Mouse (Mus musculus) limb, embryonic 14.5 days (tissue): ENCODE measurements at regions not wholly inside any gene's neighbourhood (a gene's known extent, or its start where the extent isn't known, plus 50 kb on each side); places are given as distances from the start of the nearest gene placed in this dataset.
A peak's percentile ranks its signal among the peaks of the same experiment; 100 is the strongest.

Source experiments
- ATAC-seq: fragments of 200-750 bp; cut with Nextera tagmentation; 2 replicates; pipeline ENCODE4 v1.8.0; 2017; ENCODE audit warnings: low read depth, moderate number of reproducible peaks, moderate TSS enrichment; ENCODE audit not compliant: low FRiP score
- DNase-seq: peaks from one replicate; pipeline ENCODE4 v3.0.0-alpha.2; 2015; ENCODE audit warnings: low spot score
- H3K27ac ChIP-seq: fragments of 300-500 bp; sonication (generic); replicated peaks from 2 replicates; pipeline ENCODE4 v1.5.1; 2014; ENCODE audit warnings: low read depth, mild to moderate bottlenecking, low read length, moderate library complexity, mixed read lengths
- H3K27me3 ChIP-seq: fragments of 300-500 bp; sonication (generic); 2 replicates; pipeline ENCODE4 v1.6.1; 2014; ENCODE audit warnings: low read length, mixed read lengths; ENCODE audit not compliant: control insufficient read depth, insufficient read depth
- H3K36me3 ChIP-seq: fragments of 300-500 bp; sonication (generic); 2 replicates; pipeline ENCODE4 v1.6.1; 2014; ENCODE audit warnings: mild to moderate bottlenecking, low read length, moderate library complexity, mixed read lengths; ENCODE audit not compliant: control insufficient read depth, insufficient read depth
- H3K4me1 ChIP-seq: fragments of 300-500 bp; sonication (generic); 2 replicates; pipeline ENCODE4 v1.6.1; 2014; ENCODE audit warnings: antibody characterized with exemption, low read length, mixed read lengths; ENCODE audit not compliant: control insufficient read depth, insufficient read depth
- H3K4me2 ChIP-seq: fragments of 300-500 bp; sonication (generic); replicated peaks from 2 replicates; pipeline ENCODE4 v1.6.1; 2014; ENCODE audit warnings: low read depth, mild to moderate bottlenecking, low read length, moderate library complexity; ENCODE audit not compliant: severe bottlenecking
- H3K4me3 ChIP-seq: fragments of 300-500 bp; sonication (generic); replicated peaks from 2 replicates; pipeline ENCODE4 v1.5.1; 2014; ENCODE audit warnings: low read length
- H3K9ac ChIP-seq: fragments of 300-500 bp; sonication (generic); 2 replicates; pipeline ENCODE4 v1.6.1; 2014; ENCODE audit warnings: mild to moderate bottlenecking, low read depth, low read length, moderate library complexity; ENCODE audit not compliant: severe bottlenecking
- H3K9me3 ChIP-seq: fragments of 300-500 bp; sonication (generic); 2 replicates; pipeline ENCODE4 v1.6.1; 2016; ENCODE audit warnings: low read length; ENCODE audit not compliant: control insufficient read depth
- POLR2A ChIP-seq: fragments of 200-500 bp; IDR thresholded peaks from 2 replicates; pipeline ENCODE4 v1.8.0; 2012; ENCODE audit warnings: inconsistent platforms, mild to moderate bottlenecking, moderate library complexity, borderline replicate concordance; ENCODE audit not compliant: insufficient read depth, insufficient read length; ENCODE audit errors: extremely low read depth
- WGBS: fragments of 180-500 bp; shearing (Covaris S2); extraction: QIAGEN DNeasy Blood & Tissue Kit; methylation state at CpG from one replicate; pipeline ENCODE4 v1.1.7; 2014; 5-methylcytosine and 5-hydroxymethylcytosine counted together

DNA sequence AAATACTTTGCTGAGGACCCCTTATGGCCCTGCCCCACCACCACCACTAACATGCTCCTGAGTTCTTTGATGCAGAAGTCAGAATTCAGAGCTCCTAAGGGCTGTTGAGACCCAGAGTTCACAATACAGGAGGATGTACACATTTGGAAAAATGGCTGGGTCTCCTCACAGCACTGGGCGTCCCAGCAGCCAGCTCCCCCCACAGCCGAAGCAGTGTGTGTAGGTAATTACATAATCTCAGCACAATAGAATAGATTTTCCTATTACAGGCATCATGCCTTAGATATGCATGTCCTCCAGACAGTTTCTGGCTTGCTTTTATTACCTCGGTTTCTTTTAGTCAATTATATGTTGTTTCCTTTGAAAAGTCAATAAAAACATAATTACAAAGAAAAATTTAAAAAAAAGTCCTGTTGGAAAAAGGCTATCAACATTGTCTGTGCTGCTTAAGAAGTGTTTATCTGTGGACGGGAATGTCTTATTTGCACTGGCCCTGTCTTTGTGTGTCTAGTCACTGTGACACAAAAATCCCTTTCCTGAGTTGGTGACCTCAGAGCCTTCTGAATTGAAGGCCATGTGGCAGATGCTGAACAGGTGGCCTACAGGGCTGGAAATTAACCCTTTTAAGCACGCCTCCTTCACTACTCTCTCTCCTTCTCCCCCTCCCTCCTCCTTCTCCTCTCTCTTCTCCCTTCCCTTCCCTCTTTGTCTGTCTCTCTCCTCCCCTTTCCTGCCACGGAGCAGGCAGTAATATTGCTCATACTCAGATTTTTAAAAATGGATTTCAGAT lies 339.9 kb upstream of the Gm10131 start:
- WGBS, result 25% methylated on average over 6 of the region's 6 CpGs

DNA sequence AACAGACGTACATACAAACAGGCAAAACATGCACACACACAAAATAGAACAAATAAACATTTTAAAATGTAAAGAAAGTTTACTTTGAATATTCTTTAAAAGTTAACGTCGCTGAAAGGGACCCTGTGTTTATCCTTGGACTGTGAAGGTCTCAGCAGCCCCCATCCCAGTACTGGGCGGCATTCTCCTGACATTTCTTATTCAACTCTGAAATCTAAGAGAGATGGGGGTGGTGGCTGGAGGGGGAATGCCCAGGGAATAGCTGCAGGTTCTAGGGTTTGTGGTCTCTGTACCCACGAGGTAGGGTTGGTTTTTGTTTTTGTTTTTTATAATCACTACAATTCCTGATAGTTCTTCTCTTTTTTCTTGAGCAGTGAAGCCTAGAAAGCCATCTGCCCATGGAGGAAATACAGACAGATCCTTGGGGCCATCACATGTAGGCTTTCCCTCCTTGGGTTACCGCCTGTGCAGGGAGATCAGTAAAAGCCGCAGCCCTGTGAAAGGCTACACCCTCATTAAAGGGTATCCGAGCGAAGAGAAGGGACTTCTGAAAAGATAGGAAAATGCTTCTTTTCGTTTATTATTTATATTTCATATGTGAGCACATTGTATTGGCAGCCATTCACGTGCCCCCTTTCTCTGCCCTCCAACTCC lies 338.0 kb upstream of the Gm10131 start:
- Histone ChIP-seq H3K27me3 (no peaks in the 10 kb centered on the region), H3K4me3 (no peak overlapping the region), H3K9me3 (no peaks in the 10 kb centered on the region), H3K27ac (no peak overlapping the region), H3K36me3 (no peaks in the 10 kb centered on the region), H3K9ac (no peak overlapping the region), H3K4me2 (no peak overlapping the region), H3K4me1 (peaks cover 9% of the 10 kb centered on the region)
- 76% methylated on average over 11 of the region's 11 CpGs for WGBS
- no peak for ATAC-seq
- no peak for DNase-seq
- TF ChIP-seq POLR2A, result no peak

More for the DNA sequence above, 339.9 kb upstream of the Gm10131 start:
- TF ChIP-seq POLR2A, result no peak
- Histone ChIP-seq H3K27me3 (no peaks in the 10 kb centered on the region), H3K4me3 (no peak overlapping the region), H3K4me2 (no peak overlapping the region), H3K9ac (no peak overlapping the region), H3K4me1 (peaks cover 9% of the 10 kb centered on the region), H3K9me3 (no peaks in the 10 kb centered on the region), H3K36me3 (no peaks in the 10 kb centered on the region), H3K27ac (no peak overlapping the region)
- no peak for DNase-seq
- ATAC-seq, result no peak; the same call in 1 of the 2 replicates

DNA sequence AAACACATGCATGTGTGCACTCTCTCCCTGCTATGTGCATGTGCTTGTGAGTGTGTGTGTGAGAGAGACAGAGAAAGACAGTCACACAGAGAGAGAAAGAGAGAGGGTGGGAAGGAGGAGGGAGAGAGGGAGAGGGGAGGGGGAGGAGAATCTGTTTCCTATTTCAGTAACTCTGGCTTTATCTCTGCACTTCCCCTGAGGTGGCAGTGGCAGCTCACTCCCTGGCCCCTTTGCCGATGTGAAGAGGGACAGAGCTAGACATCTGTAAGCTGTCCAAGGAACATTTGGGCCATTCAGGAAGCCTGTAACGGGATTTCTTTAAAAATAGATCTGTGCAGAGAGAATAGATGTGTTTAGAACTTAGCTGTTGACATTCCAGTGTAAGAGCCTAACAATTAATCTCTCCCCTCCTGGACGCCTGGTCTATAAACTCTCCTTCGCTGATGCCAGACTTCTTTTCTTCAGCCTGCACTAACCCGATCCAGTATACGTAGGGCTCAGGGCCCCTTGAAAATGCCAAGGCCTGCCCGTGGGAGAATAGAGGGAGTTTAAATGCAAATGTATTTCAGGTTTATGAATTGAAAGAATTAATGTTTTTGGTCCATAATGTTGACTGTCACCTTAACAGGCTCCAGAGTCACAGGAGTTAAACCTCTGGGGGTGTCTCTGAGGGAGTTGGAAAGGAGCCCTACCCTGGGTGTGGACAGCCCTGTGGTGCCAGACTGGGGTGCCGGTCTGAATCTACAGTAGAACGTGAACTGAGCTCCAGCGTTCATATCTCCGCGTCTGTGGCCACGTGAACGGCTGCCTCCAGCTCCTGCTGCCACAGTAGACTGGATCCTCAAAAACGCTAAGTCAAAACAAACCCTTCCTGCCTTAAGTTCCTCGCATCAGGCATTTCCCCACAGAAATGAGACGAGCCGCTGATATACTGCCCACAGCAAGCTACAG lies 336.6 kb upstream of the Gm10131 start:
- 36% methylated on average over 18 of the region's 18 CpGs for WGBS
- Histone ChIP-seq H3K4me3 (no peak overlapping the region), H3K4me1 (peaks cover 9% of the 10 kb centered on the region), H3K27me3 (no peaks in the 10 kb centered on the region), H3K9me3 (no peaks in the 10 kb centered on the region), H3K9ac (no peak overlapping the region), H3K27ac (no peak overlapping the region), H3K36me3 (no peaks in the 10 kb centered on the region), H3K4me2 (no peak overlapping the region)
- TF ChIP-seq POLR2A, result no peak
- no peak for ATAC-seq
- DNase-seq, result peak; percentile 27

DNA sequence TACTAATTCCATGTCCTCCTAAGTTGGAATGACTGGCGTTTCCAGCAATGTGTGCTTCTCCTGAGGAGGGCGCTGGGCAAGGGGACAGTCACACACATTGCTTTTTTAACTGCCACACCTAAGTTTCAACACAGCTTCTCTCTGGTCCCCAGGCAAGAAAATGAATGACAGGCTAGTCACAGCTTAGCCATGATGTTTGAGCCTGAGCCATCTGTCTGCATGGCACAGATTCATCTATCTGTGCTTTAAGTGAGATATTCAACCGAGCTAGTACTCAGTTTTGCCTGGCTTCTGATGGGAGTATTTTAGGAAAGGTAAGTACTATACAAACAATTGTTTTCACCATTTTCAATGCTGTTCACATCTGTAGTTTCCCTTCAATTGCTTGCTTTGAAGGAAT lies 331.2 kb upstream of the Gm10131 start:
- TF ChIP-seq POLR2A, result no peak
- Histone ChIP-seq H3K4me1 (no peaks in the 10 kb centered on the region; the same call in 1 of the 2 replicates), H3K4me3 (no peak overlapping the region), H3K4me2 (no peak overlapping the region), H3K27me3 (no peaks in the 10 kb centered on the region), H3K9me3 (no peaks in the 10 kb centered on the region), H3K36me3 (no peaks in the 10 kb centered on the region), H3K9ac (no peak overlapping the region), H3K27ac (no peak overlapping the region)
- ATAC-seq, result no peak
- WGBS, result 79% methylated on average over 3 of the region's 3 CpGs
- DNase-seq, result no peak

DNA sequence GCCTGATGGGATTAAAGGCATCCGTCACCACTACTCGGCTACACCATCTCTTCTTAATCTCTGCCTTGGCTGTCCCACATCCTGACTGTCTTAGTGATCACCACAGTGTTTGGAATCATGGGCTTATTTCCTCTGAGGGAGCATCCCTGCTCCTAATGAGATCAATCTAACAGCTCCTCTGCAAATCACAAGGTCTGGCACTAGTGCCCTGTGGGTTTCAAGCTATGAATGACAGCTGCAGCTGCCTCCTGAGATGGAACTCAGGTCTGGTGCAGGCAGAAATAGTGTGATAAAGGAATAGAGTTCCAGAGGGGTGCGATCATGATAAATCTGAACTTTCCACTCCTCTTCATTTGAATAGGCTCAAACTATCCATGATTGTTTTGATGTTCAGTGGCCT lies 330.2 kb upstream of the Gm10131 start:
- no peak for ATAC-seq
- TF ChIP-seq POLR2A, result no peak
- Histone ChIP-seq H3K4me3 (no peak overlapping the region), H3K4me2 (no peak overlapping the region), H3K27ac (no peak overlapping the region), H3K9me3 (no peaks in the 10 kb centered on the region), H3K27me3 (no peaks in the 10 kb centered on the region), H3K36me3 (no peaks in the 10 kb centered on the region), H3K9ac (no peak overlapping the region), H3K4me1 (no peaks in the 10 kb centered on the region)
- no peak for DNase-seq
- 67% methylated on average over 3 of the region's 3 CpGs for WGBS
